Mouse (Mus musculus): ENCODE data around the gene Acbd5. TPM values are rescaled to one million over a fixed set of nuclear protein-coding genes. Genes with fewer than 3 reads are reported as not detected.
"Not testable (repeated sequence)": the region's sequence is repeated elsewhere in the genome, so short reads cannot be mapped to it uniquely, and the experiment has no call there.

Acbd5 gene
- polyA plus RNA-seq, 1 experiment: 48.6 TPM

DNA sequence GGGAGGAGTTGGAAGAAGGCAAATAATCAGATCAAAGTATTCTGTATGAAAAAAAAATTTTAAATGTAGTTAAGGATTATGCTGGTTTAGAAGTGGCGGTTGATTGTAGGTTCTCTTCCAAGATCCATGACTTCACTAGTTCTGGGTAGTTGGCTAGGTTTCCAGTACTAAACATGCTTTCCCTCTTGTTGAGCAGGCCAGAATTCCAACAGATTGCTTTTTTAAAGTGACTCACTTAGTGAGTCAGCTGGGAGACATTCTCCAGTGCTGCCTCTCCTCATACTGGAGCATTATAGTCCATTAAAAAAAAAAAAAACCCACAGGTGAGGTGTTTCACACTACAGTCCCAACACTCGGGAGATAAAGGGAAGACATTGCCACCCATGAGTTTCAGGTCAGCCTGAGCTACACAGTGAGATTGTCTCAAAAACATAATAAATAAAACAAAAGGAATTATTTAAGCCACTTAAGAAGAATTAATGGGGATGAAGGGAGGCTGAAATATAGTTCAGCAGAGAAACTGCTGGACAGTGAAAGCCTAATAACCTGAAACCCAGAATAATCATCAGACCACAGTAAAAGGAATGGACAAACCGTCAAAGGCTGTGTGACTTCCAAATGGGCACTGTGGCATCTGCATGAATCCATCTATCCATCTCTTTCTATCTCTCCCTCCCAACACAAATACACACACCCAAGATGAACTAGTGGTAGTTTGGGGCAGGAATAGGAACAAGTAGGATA is 33.1 kb upstream of the Acbd5 start:
- H3K27ac ChIP-seq (ENCODE audit: insufficient read depth, low read length): peak overlapping the region; percentile 82
- no peak overlapping the region for H3K4me3 ChIP-seq (ENCODE audit: insufficient read depth, low read length)
- peaks cover 18% of the 10 kb centered on the region for H3K4me1 ChIP-seq (ENCODE audit: control insufficient read depth, insufficient read depth, low read length)
- TF ChIP-seq CTCF (IDR thresholded peaks at IDR 0.05; ENCODE audit: borderline replicate concordance, insufficient read depth, low read length): no peak
- no peak for TF ChIP-seq POLR2A (IDR thresholded peaks at IDR 0.05; ENCODE audit: low read depth, low read length)

DNA sequence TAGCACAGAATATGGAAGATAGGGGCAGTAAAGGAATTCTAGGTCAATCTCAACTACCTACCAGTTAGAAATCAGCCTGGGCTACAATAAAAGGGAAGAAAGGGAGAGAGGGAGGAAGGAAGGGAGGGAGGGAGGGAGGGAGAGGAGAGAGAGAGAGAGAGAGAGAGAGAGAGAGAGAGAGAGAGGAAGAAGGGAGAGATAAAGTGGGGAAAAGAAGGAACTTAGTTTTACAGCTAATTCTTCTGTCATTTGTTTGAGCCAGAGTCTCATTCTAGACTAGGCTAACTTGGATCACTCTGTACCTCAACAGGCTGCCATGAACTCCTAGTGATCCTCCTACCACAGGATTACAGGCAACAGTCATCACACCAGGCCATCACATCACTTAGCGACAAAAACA is 32.5 kb upstream of the Acbd5 start:
- Histone ChIP-seq H3K4me3 (ENCODE audit: insufficient read depth, low read length) (no peak overlapping the region), H3K27ac (ENCODE audit: insufficient read depth, low read length) (peak overlapping the region; percentile 70), H3K4me1 (ENCODE audit: control insufficient read depth, insufficient read depth, low read length) (peaks cover 18% of the 10 kb centered on the region)
- TF ChIP-seq POLR2A (IDR thresholded peaks at IDR 0.05; ENCODE audit: low read depth, low read length) (no peak), CTCF (IDR thresholded peaks at IDR 0.05; ENCODE audit: borderline replicate concordance, insufficient read depth, low read length) (no peak)

DNA sequence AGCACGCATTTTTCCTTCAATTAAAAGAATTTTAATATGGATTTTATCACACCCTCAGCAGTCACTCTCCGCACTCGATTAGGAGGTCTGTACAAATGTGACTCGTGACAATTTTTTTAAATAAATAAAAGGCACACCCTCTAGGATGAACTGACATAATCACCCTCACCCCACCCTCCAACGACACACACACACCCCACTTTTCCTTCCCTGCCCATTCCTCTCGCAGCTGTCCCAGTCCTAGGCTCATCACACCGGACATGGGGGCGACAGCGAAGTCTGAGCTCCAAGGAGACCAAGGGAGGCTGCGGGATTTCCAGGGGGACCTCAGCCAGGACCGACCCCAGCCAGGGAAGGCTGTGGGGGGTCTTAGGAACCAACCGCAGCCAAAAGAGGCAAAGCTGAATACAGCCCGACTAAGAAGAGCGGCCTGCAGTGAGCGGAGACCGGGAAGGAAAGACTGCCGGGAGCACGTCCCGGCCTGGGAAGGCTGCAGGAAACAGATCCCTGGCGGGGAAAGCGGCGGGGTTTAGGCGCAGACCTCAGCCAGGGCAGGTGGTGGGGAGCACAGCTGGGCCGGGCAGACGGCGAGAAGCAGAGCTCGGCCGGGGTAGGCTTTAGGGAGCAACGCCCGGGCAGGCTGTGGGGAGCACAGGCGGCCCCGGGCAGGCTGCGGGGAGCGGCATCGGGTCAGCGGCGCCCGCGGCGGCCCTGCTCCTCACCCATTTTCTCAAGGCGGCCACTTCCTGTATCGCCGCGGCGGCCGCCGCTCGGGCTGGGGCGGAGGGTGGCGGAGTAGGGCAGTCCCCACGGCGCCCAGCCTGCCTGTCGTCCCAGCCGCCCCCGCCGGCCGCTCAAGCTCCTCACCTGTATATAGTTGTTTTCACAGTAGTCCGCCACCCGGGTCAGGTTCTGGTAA is 28.6 kb upstream of the Acbd5 start:
- peak overlapping the region; percentile 79 for H3K4me3 ChIP-seq (ENCODE audit: insufficient read depth, low read length)
- peak overlapping the region; percentile 92 for H3K27ac ChIP-seq (ENCODE audit: insufficient read depth, low read length)
- peaks cover 10% of the 10 kb centered on the region for H3K4me1 ChIP-seq (ENCODE audit: control insufficient read depth, insufficient read depth, low read length)
- TF ChIP-seq CTCF (IDR thresholded peaks at IDR 0.05; ENCODE audit: borderline replicate concordance, insufficient read depth, low read length) (no peak), POLR2A (IDR thresholded peaks at IDR 0.05; ENCODE audit: low read depth, low read length) (peak; percentile 30; the same call in 1 of the 2 replicates)

DNA sequence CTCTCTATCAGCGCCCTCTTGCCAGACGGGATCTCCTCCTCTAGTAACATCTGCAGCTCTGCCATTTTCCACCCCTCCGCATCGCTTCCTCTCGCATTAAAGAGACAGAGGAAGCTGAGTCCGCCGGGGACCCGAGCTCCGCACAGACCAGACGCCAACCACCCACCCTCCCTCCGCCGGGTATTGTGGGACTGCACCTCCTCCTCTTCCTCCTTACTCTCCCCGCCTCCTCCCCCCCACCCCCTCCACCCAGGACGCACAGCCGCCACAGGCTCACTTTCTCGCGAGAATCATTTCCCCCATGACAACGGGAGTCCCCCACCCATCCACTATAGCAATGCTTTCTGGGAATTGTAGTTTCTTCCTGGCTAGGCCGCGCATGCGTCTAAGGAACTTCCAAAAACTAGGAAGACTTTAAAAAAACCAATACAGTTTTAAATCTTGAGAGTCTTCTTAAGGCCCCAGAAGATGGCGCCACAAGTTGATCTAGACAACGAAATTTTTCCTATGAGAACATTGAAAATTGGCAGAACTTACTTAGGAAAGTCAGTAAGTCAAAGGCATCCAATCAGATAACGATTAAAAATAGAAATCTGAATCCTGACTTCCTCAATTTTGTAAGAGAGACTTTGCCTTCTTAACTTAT is 27.8 kb upstream of the Acbd5 start, which contains the start of gene Abi1:
Abi1 (minus strand) TSS at position 241 of the 646 bp plus-strand sequence.
- Histone ChIP-seq H3K4me3 (ENCODE audit: insufficient read depth, low read length) (peak within 1 kb of the TSS; percentile 79), H3K4me1 (ENCODE audit: control insufficient read depth, insufficient read depth, low read length) (peaks cover 7% of the 10 kb centered on the region), H3K27ac (ENCODE audit: insufficient read depth, low read length) (peak within 1 kb of the TSS; percentile 92)
- no peak for TF ChIP-seq CTCF (IDR thresholded peaks at IDR 0.05; ENCODE audit: borderline replicate concordance, insufficient read depth, low read length)
- TF ChIP-seq POLR2A (IDR thresholded peaks at IDR 0.05; ENCODE audit: low read depth, low read length): peak; percentile 95

DNA sequence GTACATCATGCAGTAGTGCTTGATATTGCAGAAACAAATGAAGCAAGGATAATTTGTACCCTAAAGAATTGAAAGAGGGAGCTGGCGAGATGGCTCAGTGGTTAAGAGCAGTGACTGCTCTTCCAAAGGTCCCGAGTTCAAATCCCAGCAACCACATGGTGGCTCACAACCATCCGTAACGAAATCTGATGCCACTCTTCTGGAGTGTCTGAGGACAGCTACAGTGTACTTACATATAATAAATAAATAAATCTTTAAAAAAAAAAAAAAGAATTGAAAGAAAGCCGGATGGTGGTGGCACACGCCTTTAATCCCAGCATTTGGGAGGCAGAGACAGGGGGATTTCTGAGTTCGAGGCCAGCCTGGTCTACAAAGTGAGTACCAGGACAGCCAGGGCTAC is 27.3 kb upstream of the Acbd5 start:
- peak overlapping the region; percentile 2; the same call in 1 of the 2 replicates for H3K27ac ChIP-seq (ENCODE audit: insufficient read depth, low read length)
- H3K4me3 ChIP-seq (ENCODE audit: insufficient read depth, low read length); H3K4me1 ChIP-seq (ENCODE audit: control insufficient read depth, insufficient read depth, low read length): not testable (repeated sequence)

DNA sequence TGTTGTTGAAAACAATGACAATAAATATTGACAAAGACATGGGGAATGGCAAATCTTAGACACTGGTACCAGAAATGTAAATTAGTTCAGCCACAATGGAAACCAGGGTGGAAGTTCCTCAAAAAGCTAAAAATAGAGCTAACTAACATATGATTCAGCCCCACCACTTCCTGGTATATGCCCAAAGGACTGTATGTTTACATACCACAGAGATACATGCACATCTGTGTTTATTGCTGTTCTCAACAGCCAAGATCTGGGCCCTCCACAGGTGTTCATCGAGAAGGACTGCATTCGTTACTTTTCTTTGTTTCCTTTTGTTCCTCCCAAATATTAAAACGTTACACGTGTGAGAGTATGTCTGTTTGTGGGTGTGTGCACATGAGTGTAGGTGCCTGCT is 26.5 kb upstream of the Acbd5 start:
- TF ChIP-seq CTCF (IDR thresholded peaks at IDR 0.05; ENCODE audit: borderline replicate concordance, insufficient read depth, low read length) (no peak), POLR2A (IDR thresholded peaks at IDR 0.05; ENCODE audit: low read depth, low read length) (no peak)

DNA sequence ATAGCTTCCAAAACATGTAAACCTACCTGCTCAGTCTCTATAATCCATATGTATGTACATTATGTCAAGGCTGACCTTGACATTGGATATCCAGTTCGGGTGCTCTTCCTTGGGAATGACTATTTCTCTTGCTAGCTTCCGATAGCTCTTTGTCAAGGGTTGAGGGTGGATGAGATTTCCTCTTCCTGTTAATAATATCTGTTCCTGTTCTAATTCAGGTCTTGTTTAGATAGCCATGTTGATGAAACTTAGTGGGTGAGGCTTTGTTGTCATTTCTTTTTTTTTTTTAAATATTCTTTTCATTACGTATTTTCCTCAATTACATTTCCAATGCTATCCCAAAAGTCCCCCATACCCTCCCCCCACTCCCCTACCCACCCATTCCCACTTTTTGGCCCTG is 25.8 kb upstream of the Acbd5 start:
- H3K27ac ChIP-seq (ENCODE audit: insufficient read depth, low read length): no peak overlapping the region
- TF ChIP-seq CTCF (IDR thresholded peaks at IDR 0.05; ENCODE audit: borderline replicate concordance, insufficient read depth, low read length) (no peak), POLR2A (IDR thresholded peaks at IDR 0.05; ENCODE audit: low read depth, low read length) (no peak)
- H3K4me1 ChIP-seq (ENCODE audit: control insufficient read depth, insufficient read depth, low read length): no peaks in the 10 kb centered on the region; the same call in 1 of the 2 replicates
- no peak overlapping the region for H3K4me3 ChIP-seq (ENCODE audit: insufficient read depth, low read length)

More for the DNA sequence above, 26.5 kb upstream of the Acbd5 start:
- Histone ChIP-seq H3K27ac (ENCODE audit: insufficient read depth, low read length) (no peak overlapping the region), H3K4me3 (ENCODE audit: insufficient read depth, low read length) (no peak overlapping the region), H3K4me1 (ENCODE audit: control insufficient read depth, insufficient read depth, low read length) (peaks cover 2% of the 10 kb centered on the region; the same call in 1 of the 2 replicates)

DNA sequence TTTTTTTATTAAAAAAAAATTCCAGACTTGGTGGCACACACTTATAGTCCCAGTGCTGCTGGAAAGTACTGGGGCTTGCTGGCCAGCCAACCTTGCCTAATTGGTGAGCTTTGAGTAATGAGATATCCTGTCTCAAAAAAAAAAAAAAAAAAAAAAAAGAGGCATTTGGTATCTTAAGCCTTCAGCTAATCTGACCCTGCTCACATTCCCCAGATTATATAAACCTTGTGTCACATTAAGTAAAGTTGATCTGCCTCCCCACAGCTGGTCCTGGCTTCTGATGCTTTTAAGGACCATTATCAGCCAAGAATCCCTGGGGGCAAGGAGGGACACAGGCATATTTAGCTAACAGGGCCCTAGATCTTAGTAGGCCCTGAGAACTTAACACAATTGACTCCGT is 22.3 kb upstream of the Acbd5 start:
- Histone ChIP-seq H3K4me1 (ENCODE audit: control insufficient read depth, insufficient read depth, low read length) (no peaks in the 10 kb centered on the region; the same call in 1 of the 2 replicates), H3K27ac (ENCODE audit: insufficient read depth, low read length) (no peak overlapping the region), H3K4me3 (ENCODE audit: insufficient read depth, low read length) (no peak overlapping the region)
- TF ChIP-seq CTCF (IDR thresholded peaks at IDR 0.05; ENCODE audit: borderline replicate concordance, insufficient read depth, low read length) (no peak), POLR2A (IDR thresholded peaks at IDR 0.05; ENCODE audit: low read depth, low read length) (no peak)

DNA sequence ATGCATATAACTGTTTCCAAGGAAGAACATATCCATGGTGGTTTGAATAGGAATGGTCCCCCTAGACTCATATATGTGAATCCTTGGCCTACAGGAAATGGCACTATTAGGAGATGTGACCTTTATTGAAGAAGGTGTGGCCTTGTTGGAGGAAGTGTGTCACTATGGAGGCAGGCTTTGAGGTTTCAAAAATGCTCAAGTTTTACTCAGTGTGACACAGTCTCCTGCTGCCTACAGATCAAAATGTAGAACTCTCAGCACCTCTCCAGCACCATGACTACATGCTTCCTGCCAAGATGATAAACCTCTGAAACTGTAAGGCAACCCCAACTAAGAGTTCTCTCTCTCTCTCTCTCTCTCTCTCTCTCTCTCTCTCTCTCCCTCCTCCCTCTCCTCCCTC is 20.0 kb upstream of the Acbd5 start:
- Histone ChIP-seq H3K27ac (ENCODE audit: insufficient read depth, low read length) (no peak overlapping the region), H3K4me1 (ENCODE audit: control insufficient read depth, insufficient read depth, low read length) (no peaks in the 10 kb centered on the region), H3K4me3 (ENCODE audit: insufficient read depth, low read length) (no peak overlapping the region)
- no peak for TF ChIP-seq POLR2A (IDR thresholded peaks at IDR 0.05; ENCODE audit: low read depth, low read length)
- no peak for TF ChIP-seq CTCF (IDR thresholded peaks at IDR 0.05; ENCODE audit: borderline replicate concordance, insufficient read depth, low read length)
